Mouse (Mus musculus) heart, embryonic 14.5 days (tissue): Measurements from ENCODE around the gene Atp5g1. TPM values are rescaled to one million over a fixed set of nuclear protein-coding genes. Genes with fewer than 3 reads are reported as not detected.

Experiments used
- ATAC-seq: fragments of 200-750 bp; cut with Nextera tagmentation; 2 replicates; pipeline ENCODE4 v1.8.0; 2017; ENCODE audit warnings: low read depth, moderate TSS enrichment; ENCODE audit not compliant: insufficient number of reproducible peaks, insufficient read depth, low FRiP score
- H3K27ac ChIP-seq, 2 experiments: fragments of 200-500 bp in 1 of 2; fragments of 300-500 bp in 1 of 2; sonication (generic) in 1 of 2; replicated peaks in 1 of 2; 2 replicates each; pipeline ENCODE4 v1.5.1; 2012 to 2014; ENCODE audit warnings: low read depth in 2 of 2, low read length in 2 of 2, control low read depth in 1 of 2, mild to moderate bottlenecking in 1 of 2, mixed read lengths in 1 of 2; ENCODE audit not compliant: control insufficient read depth in 1 of 2, insufficient read depth in 1 of 2
- H3K27me3 ChIP-seq: fragments of 300-500 bp; sonication (generic); 2 replicates; pipeline ENCODE4 v1.6.1; 2014; ENCODE audit warnings: mild to moderate bottlenecking, low read length, control low read depth; ENCODE audit not compliant: control insufficient read depth, insufficient read depth
- H3K36me3 ChIP-seq: fragments of 300-500 bp; sonication (generic); 2 replicates; pipeline ENCODE4 v1.6.1; 2014; ENCODE audit warnings: mild to moderate bottlenecking, control low read depth, low read length, mixed read lengths; ENCODE audit not compliant: control insufficient read depth, insufficient read depth
- H3K4me1 ChIP-seq, 2 experiments: fragments of 200-500 bp in 1 of 2; fragments of 300-500 bp in 1 of 2; sonication (generic) in 1 of 2; 2 replicates each; pipeline ENCODE4 v1.6.1; 2012 to 2014; ENCODE audit warnings: low read length in 2 of 2, control low read depth in 1 of 2, mixed read lengths in 1 of 2; ENCODE audit not compliant: control insufficient read depth in 2 of 2, insufficient read depth in 2 of 2
- H3K4me2 ChIP-seq: fragments of 300-500 bp; sonication (generic); 2 replicates; pipeline ENCODE4 v1.6.1; 2014; ENCODE audit warnings: mild to moderate bottlenecking, low read length
- H3K4me3 ChIP-seq, 2 experiments: fragments of 200-500 bp in 1 of 2; fragments of 300-500 bp in 1 of 2; sonication (generic) in 1 of 2; 2 replicates each; pipeline ENCODE4 v1.5.1; 2012 to 2014; ENCODE audit warnings: low read length in 2 of 2, mild to moderate bottlenecking in 2 of 2, control low read depth in 1 of 2, low read depth in 1 of 2, moderate library complexity in 1 of 2; ENCODE audit not compliant: control insufficient read depth in 1 of 2, insufficient read depth in 1 of 2
- H3K9ac ChIP-seq: fragments of 300-500 bp; sonication (generic); 2 replicates; pipeline ENCODE4 v1.6.1; 2014; ENCODE audit warnings: mild to moderate bottlenecking, low read length
- H3K9me3 ChIP-seq: fragments of 300-500 bp; sonication (generic); 2 replicates; pipeline ENCODE4 v1.6.1; 2016; ENCODE audit warnings: low read length, control low read depth; ENCODE audit not compliant: control insufficient read depth
- WGBS: fragments of 180-500 bp; shearing (Covaris S2); extraction: QIAGEN DNeasy Blood & Tissue Kit; methylation state at CpG from one replicate; pipeline ENCODE4 v1.1.7; 2014; 5-methylcytosine and 5-hydroxymethylcytosine counted together
- polyA plus RNA-seq: library from polyadenylated mRNA; unstranded; fragments of >200 nt; fragmentation: Nextera tagmentation; extraction: Ambion mirVana; gene quantifications from 2 replicates; pipeline ENCODE4 v1.2.1, GENCODE M21; 2014

Atp5g1 gene
- polyA plus RNA-seq, 1 experiment from 2014 or later = 2,507 TPM

DNA sequence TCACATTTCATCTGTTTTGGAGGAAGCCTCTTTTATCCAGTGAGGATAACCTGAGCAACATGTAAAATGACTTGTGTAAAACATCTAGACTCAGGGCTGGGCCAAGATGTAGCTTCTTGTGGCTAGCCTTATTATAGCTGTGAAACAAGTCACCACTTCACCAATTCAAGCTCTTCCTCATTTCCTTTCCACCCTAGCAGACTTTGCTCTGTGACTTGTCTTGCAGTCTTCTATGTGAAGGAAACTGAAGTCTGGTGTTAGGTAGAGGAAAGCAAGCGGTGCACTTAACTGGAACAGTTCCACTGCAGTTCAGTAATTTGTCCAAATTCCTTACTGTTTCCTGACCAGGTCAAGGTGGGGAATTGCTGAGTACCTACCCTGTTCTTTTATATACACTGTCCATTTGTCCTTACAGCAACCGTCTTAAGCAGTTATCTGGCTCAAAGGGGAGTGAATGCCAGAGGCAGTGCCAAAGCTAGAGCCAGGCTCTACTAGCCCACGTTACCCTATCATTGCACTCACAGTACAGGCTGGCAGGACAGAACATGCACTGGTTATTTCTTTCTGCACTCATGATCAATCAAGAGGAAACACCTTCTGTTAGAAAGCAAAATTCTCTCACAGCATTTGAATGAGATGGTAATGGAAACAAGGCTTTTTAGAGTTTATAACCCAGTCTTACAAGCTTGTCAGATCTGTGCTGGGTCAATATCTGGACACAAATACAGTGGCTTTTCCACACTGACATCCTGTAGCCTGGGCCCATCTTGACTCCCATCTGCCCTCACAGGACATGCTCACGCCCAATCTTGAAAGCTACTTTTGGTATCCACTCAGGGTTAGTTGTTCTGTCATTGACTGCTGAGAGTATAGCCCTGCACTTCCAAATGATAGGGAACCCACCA lies 27.7 kb downstream of the Atp5g1 start:
- H3K4me1 ChIP-seq = no peaks in the 10 kb centered on the region
- peaks cover 93% of the 10 kb centered on the region for H3K36me3 ChIP-seq
- H3K4me2 ChIP-seq = no peak overlapping the region
- no peaks in the 10 kb centered on the region for H3K9me3 ChIP-seq
- H3K4me3 ChIP-seq = no peak overlapping the region
- no peak overlapping the region for H3K27ac ChIP-seq
- no peaks in the 10 kb centered on the region for H3K27me3 ChIP-seq
- WGBS = 76% methylated on average over 4 of the region's 4 CpGs
- no peak for ATAC-seq
- H3K9ac ChIP-seq = no peak overlapping the region

DNA sequence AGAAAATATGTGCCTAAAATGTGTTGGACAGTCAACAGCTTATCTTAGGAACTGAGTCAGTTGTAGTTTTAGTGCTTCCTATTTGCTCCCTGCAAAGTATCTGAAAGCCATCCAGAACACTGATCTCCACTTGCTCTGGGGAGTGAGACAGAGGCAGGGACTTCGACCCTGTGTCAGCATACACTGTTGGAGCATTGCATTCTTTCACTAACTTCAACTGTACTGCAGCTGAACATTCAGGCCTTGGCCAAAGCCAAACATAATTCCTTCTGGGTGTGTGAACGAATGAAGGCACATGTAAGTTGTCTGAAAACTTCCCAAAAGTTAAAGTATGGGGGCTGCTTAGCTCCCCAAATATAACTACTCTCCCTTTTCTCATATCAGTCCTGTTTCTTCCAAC lies 28.7 kb downstream of the Atp5g1 start:
- H3K4me3 ChIP-seq = no peak overlapping the region
- no peak overlapping the region for H3K9ac ChIP-seq
- peaks cover 91% of the 10 kb centered on the region for H3K36me3 ChIP-seq
- H3K9me3 ChIP-seq = no peaks in the 10 kb centered on the region
- ATAC-seq = no peak
- H3K27ac ChIP-seq = no peak overlapping the region
- H3K4me2 ChIP-seq = no peak overlapping the region
- WGBS = 69% methylated on average over 2 of the region's 2 CpGs
- H3K4me1 ChIP-seq = no peaks in the 10 kb centered on the region
- H3K27me3 ChIP-seq = no peaks in the 10 kb centered on the region

DNA sequence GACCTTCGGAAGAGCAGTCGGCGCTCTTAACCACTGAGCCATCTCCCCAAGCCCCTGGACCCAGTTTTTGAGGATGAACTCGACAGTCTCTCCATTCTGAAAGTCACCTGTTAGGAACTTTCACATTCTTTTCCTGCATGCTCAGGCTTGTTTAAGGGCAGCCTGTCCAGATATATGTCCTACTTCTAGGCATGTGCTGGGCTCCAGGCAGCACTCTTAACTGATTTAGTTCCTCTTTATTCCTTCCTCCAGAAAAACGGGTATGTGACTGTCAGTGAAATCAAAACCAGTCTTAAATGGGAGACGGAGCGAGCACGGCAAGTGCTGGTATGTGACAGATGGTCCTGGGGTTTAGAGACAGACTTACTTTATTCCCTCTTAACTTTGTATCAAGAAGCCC lies 29.4 kb downstream of the Atp5g1 start:
- Histone ChIP-seq H3K9me3 (no peaks in the 10 kb centered on the region), H3K27ac (no peak overlapping the region), H3K4me3 (no peak overlapping the region), H3K4me1 (no peaks in the 10 kb centered on the region), H3K27me3 (no peaks in the 10 kb centered on the region), H3K36me3 (peaks cover 88% of the 10 kb centered on the region), H3K4me2 (no peak overlapping the region), H3K9ac (no peak overlapping the region)
- WGBS = 84% methylated on average over 8 of the region's 8 CpGs
- no peak for ATAC-seq

DNA sequence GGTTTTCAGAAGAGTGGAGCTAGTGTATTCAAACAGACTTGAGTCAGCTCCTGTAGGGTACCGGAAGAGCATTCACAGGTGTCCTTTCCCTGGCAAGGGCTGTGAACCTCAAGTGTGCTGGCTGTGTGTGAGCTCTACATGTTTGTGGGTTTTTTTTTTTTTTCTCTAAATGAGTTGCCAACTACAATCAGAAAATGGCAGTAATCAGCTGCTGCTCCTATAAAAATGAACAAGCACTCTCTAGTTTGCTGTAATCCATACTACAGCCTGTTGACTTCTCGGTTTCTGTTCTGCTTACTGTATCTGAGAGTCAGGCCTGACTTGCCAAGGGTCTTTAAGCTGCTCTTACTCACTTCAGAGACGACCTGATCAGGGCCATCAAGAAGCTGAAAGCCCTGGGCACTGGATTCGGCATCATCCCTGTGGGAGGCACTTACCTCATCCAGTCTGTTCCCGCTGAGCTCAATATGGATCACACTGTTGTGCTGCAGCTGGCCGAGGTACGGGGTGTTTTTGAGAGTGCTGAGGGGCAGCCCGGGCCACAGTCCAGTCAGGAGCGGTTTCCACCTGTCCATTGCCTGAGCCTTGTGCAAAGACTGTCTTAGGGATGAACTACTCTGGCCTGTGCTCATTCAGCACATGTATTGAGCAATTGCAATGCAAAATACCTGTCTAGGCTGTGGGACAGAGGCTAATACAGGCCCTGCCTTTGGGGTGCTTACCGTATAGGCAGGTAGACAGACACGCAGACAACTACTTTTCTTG lies 30.5 kb downstream of the Atp5g1 start:
- Histone ChIP-seq H3K9ac (no peak overlapping the region), H3K4me1 (no peaks in the 10 kb centered on the region), H3K9me3 (no peaks in the 10 kb centered on the region), H3K36me3 (peaks cover 84% of the 10 kb centered on the region), H3K27ac (no peak overlapping the region), H3K4me2 (no peak overlapping the region), H3K27me3 (no peaks in the 10 kb centered on the region), H3K4me3 (no peak overlapping the region)
- 81% methylated on average over 11 of the region's 11 CpGs for WGBS
- no peak for ATAC-seq

DNA sequence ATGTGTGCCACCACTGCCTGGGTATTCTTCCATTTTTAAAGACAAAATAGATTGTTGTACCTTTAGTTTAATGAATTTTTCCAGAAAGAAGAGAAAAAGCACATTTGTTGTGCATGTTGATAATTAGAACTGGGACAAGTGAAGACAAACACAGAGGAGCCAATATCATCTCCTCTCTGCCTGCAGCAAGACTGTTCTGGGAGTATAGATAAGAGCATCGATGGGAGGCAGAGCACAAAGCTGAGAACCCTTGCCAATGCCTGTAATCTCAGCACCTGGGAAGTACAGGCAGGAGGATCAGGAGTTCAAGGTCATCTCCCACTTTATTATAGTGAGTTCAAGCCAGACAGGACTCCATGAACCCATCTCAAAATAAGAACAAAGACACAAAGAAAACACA lies 36.9 kb downstream of the Atp5g1 start:
- H3K4me2 ChIP-seq = no peak overlapping the region
- no peak overlapping the region for H3K27ac ChIP-seq
- ATAC-seq = no peak
- peaks cover 2 to 8% of the 10 kb centered on the region in 2 experiments for H3K4me1 ChIP-seq
- H3K9ac ChIP-seq = no peak overlapping the region
- peaks cover 42% of the 10 kb centered on the region for H3K36me3 ChIP-seq
- 31% methylated on average over 1 of the region's 1 CpGs for WGBS
- no peaks in the 10 kb centered on the region for H3K27me3 ChIP-seq
- H3K4me3 ChIP-seq = no peak overlapping the region
- no peaks in the 10 kb centered on the region for H3K9me3 ChIP-seq

DNA sequence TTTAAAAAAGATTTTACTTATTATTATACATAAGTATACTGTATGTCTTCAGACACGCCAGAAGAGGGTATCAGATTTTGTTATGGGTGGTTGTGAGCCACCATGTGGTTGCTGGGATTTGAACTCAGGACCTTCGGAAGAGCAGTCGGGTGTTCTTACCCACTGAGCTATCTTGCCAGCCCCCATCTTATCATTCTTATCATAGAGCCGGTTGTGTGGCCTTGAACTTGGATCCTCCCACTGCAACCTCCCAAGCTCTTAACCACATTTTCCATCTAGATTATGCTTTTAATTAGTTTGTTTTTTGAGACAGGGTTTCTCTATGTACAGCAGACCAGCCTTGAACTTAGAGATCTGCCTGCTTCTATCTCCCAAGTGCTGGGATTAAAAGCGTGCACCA lies 38.0 kb downstream of the Atp5g1 start:
- H3K27ac ChIP-seq = no peak overlapping the region
- peaks cover 33% of the 10 kb centered on the region for H3K36me3 ChIP-seq
- no peak for ATAC-seq
- 78% methylated on average over 5 of the region's 5 CpGs for WGBS
- no peak overlapping the region for H3K4me2 ChIP-seq
- H3K9ac ChIP-seq = no peak overlapping the region
- no peak overlapping the region for H3K4me3 ChIP-seq
- peaks cover 2 to 8% of the 10 kb centered on the region in 2 experiments for H3K4me1 ChIP-seq
- no peaks in the 10 kb centered on the region for H3K9me3 ChIP-seq
- no peaks in the 10 kb centered on the region for H3K27me3 ChIP-seq

DNA sequence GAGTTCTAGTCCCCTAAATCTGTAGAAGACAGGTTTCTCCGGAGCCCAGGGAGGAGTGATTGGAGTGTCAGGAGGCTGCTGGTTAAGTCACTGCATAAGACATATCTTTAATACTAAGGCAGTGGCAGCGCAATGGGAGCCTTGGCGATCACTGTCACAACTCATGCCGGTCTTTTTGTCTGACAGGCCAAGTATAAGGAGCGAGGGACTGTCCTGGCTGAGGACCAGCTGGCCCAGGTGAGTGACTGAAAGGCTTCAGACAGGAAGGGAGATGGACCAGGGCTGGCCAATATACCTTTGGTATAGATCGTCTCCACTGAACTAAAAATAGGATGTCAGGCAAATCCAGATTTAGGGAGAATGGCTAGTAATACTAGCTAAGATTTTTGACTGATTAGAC lies 40.3 kb downstream of the Atp5g1 start:
- ATAC-seq = no peak
- peaks cover 18% of the 10 kb centered on the region for H3K36me3 ChIP-seq

More for the DNA sequence above, 40.3 kb downstream of the Atp5g1 start:
- H3K4me1 ChIP-seq = peaks cover 2 to 8% of the 10 kb centered on the region in 2 experiments
- H3K27ac ChIP-seq = peak overlapping the region in 1 of 2 experiments; percentile 68; a peak in 2 of 4 replicates
- H3K9ac ChIP-seq = peak overlapping the region; percentile 85
- peak overlapping the region; percentile 90 for H3K4me2 ChIP-seq
- H3K27me3 ChIP-seq = no peaks in the 10 kb centered on the region
- peak overlapping the region; percentile 64 to 89 for H3K4me3 ChIP-seq
- H3K9me3 ChIP-seq = no peaks in the 10 kb centered on the region
- WGBS = 6% methylated on average over 6 of the region's 6 CpGs
